In genomic region chr5:113690069-113690548, GRCm38 (mm10) we compare ENCODE assay signal across 18 mouse cellular contexts. TPM values are rescaled to one million over a fixed set of nuclear protein-coding genes. Genes with fewer than 3 reads are reported as not detected.
DNase-seq lines count a peak whose midpoint lies in the region; ATAC-seq and TF ChIP-seq lines count a peak whose summit lies in the region.
"Had no signal": no experiment of that assay in that cellular context is flagged by ENCODE, and none has a peak within 500 bp of the region (broad histone marks: within the 10 kb centered on the region; RNA-seq: fewer than 3 reads in every experiment).

No protein-coding gene starts in this region.

- 0 out of 2 replicates have a peak, but pooled peaks have one; percentile 20 for TF ChIP-seq POLR2A in cerebellum, adult 2 months (IDR thresholded peaks at IDR 0.05; ENCODE audit: borderline replicate concordance, insufficient read depth, low read length)

- H3K27me3 ChIP-seq in hindbrain, embryonic 11.5 days (ENCODE audit: control insufficient read depth, insufficient read depth, low read length): no peaks in the 10 kb centered on the region
- H3K27me3 ChIP-seq in hindbrain, embryonic 10.5 days (ENCODE audit: insufficient read depth, poor library complexity, severe bottlenecking): no peaks in the 10 kb centered on the region
- no peaks in the 10 kb centered on the region for H3K27me3 ChIP-seq in cerebellum, adult 2 months (ENCODE audit: control insufficient read depth, insufficient read depth, low read length)
- H3K27me3 ChIP-seq in hindbrain, embryonic 14.5 days (ENCODE audit: control insufficient read depth, insufficient read depth, low read length): no peaks in the 10 kb centered on the region
- no peaks in the 10 kb centered on the region for H3K27me3 ChIP-seq in neural tube, embryonic 13.5 days

- WGBS in hindbrain, embryonic 11.5 days: 55% methylated on average over 15 of the region's 15 CpGs
- WGBS in hindbrain, embryonic 10.5 days: 70% methylated on average over 15 of the region's 15 CpGs
- 15% methylated on average over 15 of the region's 15 CpGs for WGBS in cerebellum, adult 2 months
- 23% methylated on average over 15 of the region's 15 CpGs for WGBS in hindbrain, embryonic 14.5 days
- 25% methylated on average over 15 of the region's 15 CpGs for WGBS in neural tube, embryonic 13.5 days

- no peaks in the 10 kb centered on the region for H3K4me1 ChIP-seq in hindbrain, embryonic 11.5 days (replicated peaks; ENCODE audit: control insufficient read depth, insufficient read depth, low read length)
- peaks cover 29% of the 10 kb centered on the region for H3K4me1 ChIP-seq in hindbrain, embryonic 10.5 days (replicated peaks)
- H3K4me1 ChIP-seq in cerebellum, adult 2 months (ENCODE audit: control insufficient read depth, insufficient read depth, low read length): peaks cover 26% of the 10 kb centered on the region
- H3K4me1 ChIP-seq in hindbrain, embryonic 14.5 days (replicated peaks; ENCODE audit: control insufficient read depth, insufficient read depth, low read length): peaks cover 28% of the 10 kb centered on the region
- peaks cover 37% of the 10 kb centered on the region for H3K4me1 ChIP-seq in neural tube, embryonic 13.5 days (replicated peaks)

- no peak for TF ChIP-seq CTCF in cerebellum, adult 2 months (IDR thresholded peaks at IDR 0.05; ENCODE audit: borderline replicate concordance, insufficient read depth, low read depth, low read length)

- H3K4me2 ChIP-seq in hindbrain, embryonic 11.5 days (replicated peaks; ENCODE audit: low read depth, low read length): no peak overlapping the region
- H3K4me2 ChIP-seq in hindbrain, embryonic 14.5 days (replicated peaks): peak overlapping the region; percentile 31
- 0 out of 2 replicates have a peak overlapping the region, but pooled peaks have one; percentile 5 for H3K4me2 ChIP-seq in neural tube, embryonic 13.5 days

- H3K9ac ChIP-seq in hindbrain, embryonic 11.5 days (ENCODE audit: low read depth, low read length): no peak overlapping the region
- H3K9ac ChIP-seq in hindbrain, embryonic 14.5 days: no peak overlapping the region
- H3K9ac ChIP-seq in neural tube, embryonic 13.5 days: no peak overlapping the region

- peak; percentile 78 for ATAC-seq in hindbrain, embryonic 11.5 days (ENCODE audit: low FRiP score)
- ATAC-seq in hindbrain, embryonic 14.5 days (ENCODE audit: low FRiP score): peak; percentile 74
- ATAC-seq in neural tube, embryonic 13.5 days (ENCODE audit: low read depth): peak; percentile 78
- ATAC-seq: lung, postnatal 0 days had no signal

- no peak overlapping the region for H3K4me3 ChIP-seq in hindbrain, embryonic 11.5 days (ENCODE audit: low read depth, low read length)
- H3K4me3 ChIP-seq in hindbrain, embryonic 10.5 days: no peak overlapping the region
- H3K4me3 ChIP-seq in cerebellum, adult 2 months (replicated peaks; ENCODE audit: insufficient read depth, low read depth, low read length): no peak overlapping the region
- H3K4me3 ChIP-seq in hindbrain, embryonic 14.5 days (replicated peaks; ENCODE audit: low read length): no peak overlapping the region
- no peak overlapping the region for H3K4me3 ChIP-seq in neural tube, embryonic 13.5 days

- peak; percentile 53 for DNase-seq in hindbrain, embryonic 11.5 days (ENCODE audit: low spot score)
- no peak for DNase-seq in hindbrain, embryonic 10.5 days (ENCODE audit: low spot score)
- DNase-seq in cerebellum, adult 2 months: peak; percentile 55 to 61
- DNase-seq in hindbrain, embryonic 14.5 days (ENCODE audit: low spot score): peak; percentile 75
- DNase-seq in gastrocnemius, adult 18-20 months (ENCODE audit: low spot score): no peak
- DNase-seq in MN1 (ENCODE audit: low spot score): no peak
- DNase-seq in adrenal gland, postnatal 4 days (ENCODE audit: low spot score in 2 of 2): no peak
- DNase-seq: B cell, adult 2 months; kidney, adult 18-20 months; liver had no signal

- no peaks in the 10 kb centered on the region for H3K36me3 ChIP-seq in hindbrain, embryonic 11.5 days (ENCODE audit: control insufficient read depth, insufficient read depth, low read length)
- no peaks in the 10 kb centered on the region for H3K36me3 ChIP-seq in hindbrain, embryonic 10.5 days
- H3K36me3 ChIP-seq in hindbrain, embryonic 14.5 days (replicated peaks; ENCODE audit: control insufficient read depth, insufficient read depth): no peaks in the 10 kb centered on the region
- no peaks in the 10 kb centered on the region for H3K36me3 ChIP-seq in neural tube, embryonic 13.5 days
- H3K36me3 ChIP-seq: G1E had no signal

- no peak overlapping the region; the same call in 1 of the 2 replicates for H3K27ac ChIP-seq in hindbrain, embryonic 11.5 days (ENCODE audit: low read depth, low read length)
- no peak overlapping the region for H3K27ac ChIP-seq in hindbrain, embryonic 10.5 days
- peak overlapping the region; percentile 71 for H3K27ac ChIP-seq in cerebellum, adult 2 months (ENCODE audit: insufficient read depth, low read length)
- peak overlapping the region; percentile 75 for H3K27ac ChIP-seq in hindbrain, embryonic 14.5 days
- peak overlapping the region; percentile 79 for H3K27ac ChIP-seq in neural tube, embryonic 13.5 days (replicated peaks)

- no peaks in the 10 kb centered on the region for H3K9me3 ChIP-seq in hindbrain, embryonic 11.5 days (ENCODE audit: control insufficient read depth, low read length)
- H3K9me3 ChIP-seq in hindbrain, embryonic 10.5 days: peaks cover 6% of the 10 kb centered on the region
- no peaks in the 10 kb centered on the region for H3K9me3 ChIP-seq in hindbrain, embryonic 14.5 days (ENCODE audit: control insufficient read depth, low read length)
- H3K9me3 ChIP-seq in neural tube, embryonic 13.5 days: no peaks in the 10 kb centered on the region

RNA-seq across cellular contexts. Expression of gene 1700069L16Rik, which starts 34.5 kb away (rescaled TPM):
- not detected in 2 replicates for polyA plus RNA-seq in hindbrain, embryonic 11.5 days (2014; fragmentation: Nextera tagmentation; extraction: Ambion mirVana)
- not detected in 2 replicates for polyA plus RNA-seq in hindbrain, embryonic 10.5 days (2016; fragmentation: Nextera tagmentation; extraction: Ambion mirVana)
- 0.29 and 0.39 TPM in 2 replicates for polyA plus RNA-seq in cerebellum, adult 2 months (2012; rRNA removed)
- not detected in 2 replicates for polyA plus RNA-seq in hindbrain, embryonic 14.5 days (2014; fragmentation: Nextera tagmentation; extraction: Ambion mirVana)
- polyA plus RNA-seq in neural tube, embryonic 13.5 days (2015; fragmentation: Nextera tagmentation; extraction: Ambion mirVana): not detected in 2 replicates
- not detected for total RNA-seq in gastrocnemius, adult 18-20 months (2021)
- not detected for total RNA-seq in adrenal gland, postnatal 4 days (2021)
- total RNA-seq: G1E; left cerebral cortex, adult 18-20 months; monocyte, adult 5-6 weeks had no signal
- polyA plus RNA-seq: G1E; gonadal fat pad, adult 2 months; heart, postnatal 0 days; lung, postnatal 0 days; spleen, adult 2 months had no signal

RNA-seq across cellular contexts. Expression of gene Cmklr1, which starts 39.9 kb away (rescaled TPM):
- polyA plus RNA-seq in hindbrain, embryonic 11.5 days (2014; fragmentation: Nextera tagmentation; extraction: Ambion mirVana): 1.1 and 3.1 TPM in 2 replicates
- 0.78 and 1.1 TPM in 2 replicates for polyA plus RNA-seq in hindbrain, embryonic 10.5 days (2016; fragmentation: Nextera tagmentation; extraction: Ambion mirVana)
- 2.2 and 3.0 TPM in 2 replicates for polyA plus RNA-seq in cerebellum, adult 2 months (2012; rRNA removed)
- 1.7 and 2.7 TPM in 2 replicates for polyA plus RNA-seq in hindbrain, embryonic 14.5 days (2014; fragmentation: Nextera tagmentation; extraction: Ambion mirVana)
- 2.2 and 2.6 TPM in 2 replicates for polyA plus RNA-seq in neural tube, embryonic 13.5 days (2015; fragmentation: Nextera tagmentation; extraction: Ambion mirVana)
- total RNA-seq in gastrocnemius, adult 18-20 months (2021): 10 to 100 TPM; 12.4 to 14.9 TPM
- total RNA-seq in adrenal gland, postnatal 4 days (2021): 10 to 100 TPM; 14.8 to 15.4 TPM
- polyA plus RNA-seq: G1E had no signal

RNA-seq across cellular contexts. Expression of gene Ficd, which starts 45.5 kb away (rescaled TPM):
- polyA plus RNA-seq in hindbrain, embryonic 11.5 days (2014; fragmentation: Nextera tagmentation; extraction: Ambion mirVana): 3.3 and 3.8 TPM in 2 replicates
- 5.3 and 5.6 TPM in 2 replicates for polyA plus RNA-seq in hindbrain, embryonic 10.5 days (2016; fragmentation: Nextera tagmentation; extraction: Ambion mirVana)
- polyA plus RNA-seq in cerebellum, adult 2 months (2012; rRNA removed): 15.3 and 16.1 TPM in 2 replicates
- 7.0 and 7.5 TPM in 2 replicates for polyA plus RNA-seq in hindbrain, embryonic 14.5 days (2014; fragmentation: Nextera tagmentation; extraction: Ambion mirVana)
- 7.9 and 8.2 TPM in 2 replicates for polyA plus RNA-seq in neural tube, embryonic 13.5 days (2015; fragmentation: Nextera tagmentation; extraction: Ambion mirVana)
- total RNA-seq in gastrocnemius, adult 18-20 months (2021): 1 to 10 TPM; 8.8 to 8.9 TPM
- 10 to 100 TPM; 10.7 to 13.6 TPM for total RNA-seq in adrenal gland, postnatal 4 days (2021)

Comparison
In these comparisons a context has a peak if more than half of its experiments do, and no peak if none do; other contexts are left out.
1. DNase-seq: peak in hindbrain, embryonic 11.5 days (single experiment), cerebellum, adult 2 months (2 of 2) and hindbrain, embryonic 14.5 days (single experiment); none in hindbrain, embryonic 10.5 days (single experiment), gastrocnemius, adult 18-20 months (single experiment), MN1 (single experiment) and adrenal gland, postnatal 4 days (0 of 2).
2. H3K27ac ChIP-seq: peak in cerebellum, adult 2 months (single experiment), hindbrain, embryonic 14.5 days (single experiment) and neural tube, embryonic 13.5 days (single experiment); none in hindbrain, embryonic 11.5 days (single experiment) and hindbrain, embryonic 10.5 days (single experiment).
3. Peak in every context shown above with its lines, with median percentiles within 50 percentile points of each other: ATAC-seq.